Mouse (Mus musculus): ENCODE data around the gene Mrpl20. TPM values are rescaled to one million over a fixed set of nuclear protein-coding genes. Genes with fewer than 3 reads are reported as not detected.

The Mrpl20 gene
- total RNA-seq, 4 experiments from 2014 or later = 102 to 144 (median 126) TPM

DNA sequence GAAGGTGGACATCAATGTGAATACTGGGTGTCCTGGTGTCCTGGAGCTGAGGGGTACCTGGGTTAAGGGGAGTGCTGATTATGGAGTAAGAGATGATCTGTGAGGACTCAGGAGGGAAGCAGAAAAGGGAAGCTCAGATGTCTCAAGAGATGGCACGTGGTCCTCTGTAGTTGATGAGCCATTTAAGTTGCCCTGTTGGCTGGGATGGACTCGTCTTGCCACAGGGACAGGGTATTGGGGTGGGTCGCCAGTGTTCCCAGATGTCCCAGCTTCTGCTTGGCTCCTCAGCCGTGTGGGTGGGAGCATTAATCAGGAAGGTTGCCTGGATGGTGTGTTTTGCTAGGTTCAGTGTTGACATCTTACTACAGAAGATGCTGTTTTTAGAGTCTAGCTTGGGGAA is 30.6 kb downstream of the Mrpl20 start:
- DNase-seq = no peak

DNA sequence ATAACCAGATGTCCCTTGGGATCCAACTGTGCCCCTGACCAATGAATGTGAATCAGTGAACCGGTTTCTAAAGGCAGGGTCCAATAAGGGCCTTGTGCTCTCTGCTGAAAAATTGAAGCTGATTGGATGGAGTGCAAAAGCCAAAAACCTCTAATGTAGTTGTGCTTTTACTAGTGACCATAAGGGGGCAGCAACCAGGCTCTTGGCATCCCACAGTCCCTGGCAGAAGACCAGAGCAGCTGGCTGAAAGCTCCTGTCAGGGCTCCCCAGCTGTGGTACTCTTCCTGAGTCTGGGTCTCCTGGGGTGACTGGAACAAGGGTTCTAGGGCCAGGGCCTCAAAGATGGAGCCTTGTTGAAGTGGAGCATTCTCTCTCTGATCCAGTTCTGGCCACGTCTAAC is 31.2 kb downstream of the Mrpl20 start:
- peak; percentile 72 for DNase-seq

DNA sequence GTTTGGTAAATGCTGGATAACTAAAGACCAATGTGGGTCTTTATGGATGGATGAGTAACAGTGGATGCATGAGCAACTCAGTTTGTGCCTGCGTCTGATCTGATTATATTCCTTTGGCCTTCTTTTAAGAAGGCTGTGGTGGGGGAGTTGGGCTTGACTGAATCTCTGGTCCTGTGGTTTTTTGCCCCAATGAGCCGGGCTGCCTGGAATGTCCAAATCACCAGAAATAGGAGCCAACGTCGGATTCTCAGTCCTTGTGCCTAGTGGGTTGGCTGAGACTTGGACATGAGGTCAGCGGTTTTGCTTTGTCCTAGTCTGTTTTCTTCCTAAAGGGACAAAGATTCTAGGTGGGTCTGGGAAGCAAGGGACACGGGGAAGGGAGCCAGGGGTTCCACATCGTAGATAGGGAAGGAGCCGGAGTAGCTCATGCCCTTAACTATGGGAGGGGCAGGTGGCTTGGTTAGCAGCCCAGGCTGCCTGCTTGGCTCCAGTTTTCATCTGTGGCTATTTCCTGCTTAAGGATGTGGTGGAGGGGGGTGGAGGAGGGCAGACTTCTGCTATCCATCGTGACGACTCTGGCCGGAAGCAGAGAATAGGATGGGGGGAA is 34.8 kb downstream of the Mrpl20 start:
- DNase-seq = no peak

DNA sequence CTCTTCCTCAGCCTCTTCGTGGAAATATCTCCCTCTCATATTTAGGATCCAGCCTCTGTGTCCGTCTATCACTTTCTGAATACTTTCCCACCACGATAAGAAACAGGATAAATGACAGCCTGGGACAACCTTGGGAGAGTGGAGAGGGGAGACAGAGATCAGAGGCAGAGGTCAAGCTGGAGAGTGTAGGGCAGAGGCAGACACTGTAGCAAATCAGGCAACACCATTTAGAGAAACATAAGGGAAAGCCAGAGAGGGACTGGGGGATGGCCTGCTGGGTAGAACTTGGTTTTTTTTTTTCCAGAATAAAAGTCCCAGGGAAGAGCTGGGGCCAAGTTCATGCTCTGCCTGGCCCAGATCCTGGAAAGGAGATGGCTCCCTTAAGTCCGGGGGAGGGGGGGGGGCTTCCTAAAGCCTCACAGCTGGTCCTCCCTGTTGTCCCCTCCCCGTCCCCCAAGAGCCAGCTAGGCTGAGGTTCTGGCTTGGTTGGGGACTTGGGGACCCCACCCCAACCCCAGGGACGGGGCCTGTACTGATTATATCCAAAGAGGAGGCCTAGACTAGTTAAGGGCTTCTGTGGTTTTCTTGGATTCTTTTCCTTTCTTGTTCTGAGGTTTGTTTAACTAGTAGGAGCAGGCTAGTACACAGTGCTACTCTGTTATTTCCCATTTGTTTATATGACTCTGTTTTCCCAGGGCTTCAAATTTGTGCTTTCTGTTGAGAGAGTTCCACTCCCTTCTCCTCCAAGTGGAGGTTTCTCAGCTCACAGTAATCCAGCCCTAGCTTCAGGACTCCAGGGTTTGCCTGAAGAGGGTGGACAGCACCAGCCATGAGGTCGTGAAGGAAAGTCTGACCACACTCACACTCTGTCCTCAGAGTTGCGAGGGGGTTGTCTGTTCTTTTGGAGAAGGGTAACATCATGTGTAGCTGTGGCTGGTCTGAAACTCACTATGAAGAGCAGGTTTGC is 35.8 kb downstream of the Mrpl20 start:
- no peak for DNase-seq

DNA sequence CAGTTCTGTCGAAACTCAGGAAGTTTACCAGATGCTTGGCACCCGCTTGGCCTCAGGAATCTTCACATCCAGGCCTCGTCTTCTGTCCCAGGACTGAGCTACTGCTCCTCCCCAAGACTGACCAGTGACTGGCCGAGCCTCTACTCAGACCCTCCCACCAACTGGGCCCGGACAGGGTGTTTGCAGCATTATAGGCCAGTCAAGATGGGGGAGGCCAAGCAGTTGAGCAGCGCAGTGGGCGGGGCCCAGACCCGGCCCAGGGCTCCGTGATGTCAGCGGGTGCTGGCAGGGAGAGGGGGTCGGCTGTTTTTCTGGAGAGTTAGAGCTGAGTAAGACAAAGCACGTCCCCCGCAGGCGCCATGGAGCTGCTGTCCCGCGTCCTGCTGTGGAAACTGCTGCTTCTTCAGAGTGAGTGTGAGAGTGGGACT is 36.8 kb downstream of the Mrpl20 start, which contains the start of gene Mxra8:
Gene Mxra8 (plus strand): TSS at position 198 of the 428 bp plus-strand sequence.
- DNase-seq = peak; percentile 79

DNA sequence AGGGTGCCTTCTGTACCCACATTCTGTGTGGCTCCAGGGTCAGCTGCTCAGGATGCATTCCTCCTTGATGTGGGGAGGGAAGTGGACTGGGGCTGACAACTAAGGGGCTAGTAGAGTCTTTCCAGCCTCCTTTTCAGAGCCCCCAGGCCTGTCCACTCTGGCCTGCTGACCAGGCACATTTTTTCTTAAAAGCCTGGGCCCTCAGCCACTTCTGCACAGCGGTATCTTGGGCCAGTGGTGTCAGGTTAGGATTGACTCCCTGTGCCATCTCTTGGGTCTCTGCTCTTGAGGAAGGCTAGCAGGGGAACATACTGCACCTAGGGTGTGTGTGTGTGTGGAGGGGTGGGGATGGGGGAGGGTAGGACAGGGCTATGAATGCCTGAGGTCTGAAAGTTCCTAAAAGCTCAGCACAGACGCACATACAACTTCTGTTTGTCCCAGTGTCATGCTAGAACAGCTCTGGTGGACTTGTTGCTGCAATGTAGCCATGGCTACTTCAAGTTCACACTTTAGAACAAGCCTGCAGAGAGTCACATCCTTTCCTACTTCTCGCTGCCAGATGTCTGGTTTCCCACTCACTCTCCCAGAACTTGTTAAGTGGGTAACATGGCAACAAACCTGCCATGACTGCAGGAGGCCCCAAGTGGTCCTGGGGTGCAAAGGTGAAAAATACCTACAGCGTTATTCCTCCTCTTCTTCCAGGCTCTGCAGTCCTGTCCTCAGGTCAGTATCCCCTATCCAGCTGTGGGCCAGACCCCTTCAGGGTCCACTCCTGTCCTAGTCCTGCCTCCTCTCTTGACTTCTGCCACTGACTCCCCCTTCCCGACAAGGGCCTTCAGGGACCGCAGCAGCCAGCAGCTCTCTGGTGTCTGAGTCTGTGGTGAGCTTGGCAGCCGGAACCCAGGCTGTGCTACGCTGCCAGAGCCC is 37.7 kb downstream of the Mrpl20 start:
- no peak for DNase-seq

DNA sequence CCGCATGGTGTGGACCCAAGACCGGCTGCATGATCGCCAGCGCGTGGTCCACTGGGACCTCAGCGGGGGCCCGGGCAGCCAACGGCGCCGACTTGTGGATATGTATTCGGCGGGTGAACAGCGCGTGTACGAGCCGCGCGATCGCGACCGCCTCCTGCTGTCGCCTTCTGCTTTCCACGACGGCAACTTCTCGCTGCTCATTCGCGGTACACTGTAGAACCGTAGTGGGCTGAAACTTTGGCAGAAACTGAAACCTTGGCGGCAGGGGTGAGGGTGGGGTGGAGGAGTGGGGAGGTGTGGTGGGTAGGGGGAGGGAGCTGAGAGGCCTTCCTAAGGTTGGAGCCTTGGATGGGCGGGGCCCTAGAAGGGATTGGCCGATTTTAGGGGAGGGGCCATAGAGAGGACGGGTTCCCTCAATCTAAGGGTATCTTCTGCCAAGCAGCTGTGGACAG is 38.4 kb downstream of the Mrpl20 start:
- DNase-seq = peak; percentile 55

DNA sequence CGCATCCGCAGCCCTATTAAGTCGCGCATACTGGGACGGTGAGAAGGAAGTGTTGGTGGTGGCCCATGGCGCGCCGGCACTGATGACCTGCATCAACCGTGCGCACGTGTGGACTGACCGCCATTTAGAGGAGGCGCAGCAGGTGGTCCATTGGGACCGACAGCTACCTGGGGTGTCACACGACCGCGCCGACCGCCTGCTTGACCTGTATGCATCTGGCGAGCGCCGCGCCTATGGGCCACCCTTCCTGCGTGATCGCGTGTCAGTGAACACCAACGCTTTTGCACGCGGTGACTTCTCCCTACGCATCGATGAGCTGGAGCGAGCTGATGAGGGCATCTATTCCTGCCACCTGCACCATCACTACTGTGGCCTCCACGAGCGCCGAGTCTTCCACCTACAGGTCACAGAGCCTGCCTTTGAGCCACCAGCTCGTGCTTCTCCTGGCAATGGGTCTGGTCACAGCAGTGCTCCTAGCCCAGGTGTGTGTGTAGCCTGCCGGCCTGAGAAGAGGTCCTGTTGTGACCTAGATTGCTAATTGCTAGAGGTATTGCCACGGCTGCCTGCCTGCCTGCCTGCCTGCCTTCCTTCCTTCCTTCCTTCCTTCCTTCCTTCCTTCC is 39.1 kb downstream of the Mrpl20 start:
- no peak for DNase-seq

DNA sequence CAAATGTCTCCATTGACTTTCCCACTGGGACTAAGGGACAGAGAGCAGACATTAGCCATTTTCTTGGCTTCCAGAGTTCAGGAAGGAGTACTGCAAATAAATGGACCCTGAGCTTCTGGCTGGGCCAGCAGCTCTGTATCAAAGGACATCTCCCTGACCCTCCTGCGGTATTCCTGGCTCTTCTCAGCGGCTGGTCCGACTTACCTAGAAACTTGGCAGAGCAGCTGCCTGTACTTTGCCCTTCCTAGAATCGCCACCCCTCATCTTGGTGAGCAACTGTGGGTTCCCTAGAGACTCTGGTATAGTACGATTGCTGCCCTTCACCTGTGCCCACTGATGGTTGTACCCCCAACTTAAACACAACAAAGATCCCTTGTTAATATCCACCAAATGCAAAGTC is 40.6 kb downstream of the Mrpl20 start:
- DNase-seq = no peak

DNA sequence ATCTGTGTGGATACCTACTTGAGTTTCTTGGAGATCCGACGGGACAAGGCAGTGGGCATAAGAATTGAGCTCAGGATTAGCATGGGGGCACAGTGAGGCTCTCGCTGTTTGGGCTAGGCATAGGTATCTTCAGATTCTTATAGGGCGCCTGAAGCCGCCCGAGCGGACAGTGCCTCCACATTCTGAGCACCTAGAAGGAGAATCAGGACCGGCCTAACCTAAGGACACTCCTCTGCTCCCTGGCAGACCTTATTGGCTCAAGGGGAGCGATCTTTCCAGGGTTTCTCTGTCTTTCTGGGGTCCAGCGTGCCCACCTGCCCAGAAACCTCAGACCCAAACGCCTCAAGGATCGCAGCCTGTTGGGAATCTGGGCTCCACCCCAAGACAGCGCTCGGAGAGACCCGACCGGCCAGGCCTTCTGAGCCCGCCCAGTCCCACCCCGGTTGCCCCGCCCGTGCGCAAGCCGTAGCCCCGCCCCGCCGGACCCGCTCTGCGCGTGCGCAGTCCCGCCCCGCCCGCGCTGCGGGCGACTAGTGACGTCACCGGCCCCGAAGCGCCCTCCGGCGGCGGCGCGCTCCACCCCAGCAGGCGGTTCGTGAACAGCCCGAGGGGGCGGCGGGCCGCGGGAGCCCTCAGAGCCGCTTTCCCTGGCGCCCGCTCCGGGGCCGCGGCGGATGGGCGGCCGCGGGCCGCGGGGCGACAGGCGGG is 44.3 kb downstream of the Mrpl20 start, which contains the start of gene Dvl1:
Gene Dvl1 (plus strand): TSS at position 532 of the 708 bp plus-strand sequence.
- peak; percentile 88 for DNase-seq

DNA sequence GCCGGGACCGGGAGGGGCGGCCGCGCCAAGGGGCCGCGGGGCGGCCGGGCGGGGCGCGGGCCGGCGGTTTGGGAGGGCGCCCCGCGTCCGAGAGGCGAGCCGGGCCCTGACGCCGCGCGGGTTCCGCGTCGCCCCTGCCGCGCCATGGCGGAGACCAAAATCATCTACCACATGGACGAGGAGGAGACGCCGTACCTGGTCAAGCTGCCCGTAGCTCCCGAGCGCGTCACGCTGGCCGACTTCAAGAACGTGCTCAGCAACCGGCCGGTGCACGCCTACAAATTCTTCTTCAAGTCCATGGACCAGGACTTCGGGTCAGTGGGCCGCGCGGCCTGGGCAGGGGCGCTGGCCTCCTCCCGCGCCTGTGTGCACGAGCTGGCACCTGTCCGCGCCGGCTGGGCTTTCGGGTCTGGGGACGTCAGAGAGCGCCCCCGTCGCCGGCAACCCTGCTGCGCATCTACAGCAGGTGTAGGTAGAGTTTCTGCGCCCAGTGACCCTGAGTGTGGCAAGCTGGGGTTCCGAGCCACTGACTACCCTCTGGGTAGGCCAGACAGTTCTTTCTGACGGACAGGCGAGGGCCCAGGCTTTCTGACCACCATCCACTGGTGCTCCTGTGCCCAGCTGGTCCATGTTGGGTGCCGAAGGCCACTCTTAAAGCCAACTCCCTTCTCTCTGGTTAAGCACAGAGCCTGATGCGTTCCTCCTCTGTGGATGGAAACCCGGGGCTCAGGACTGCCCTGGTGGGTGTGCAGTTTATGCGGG is 45.1 kb downstream of the Mrpl20 start:
- DNase-seq = no peak

DNA sequence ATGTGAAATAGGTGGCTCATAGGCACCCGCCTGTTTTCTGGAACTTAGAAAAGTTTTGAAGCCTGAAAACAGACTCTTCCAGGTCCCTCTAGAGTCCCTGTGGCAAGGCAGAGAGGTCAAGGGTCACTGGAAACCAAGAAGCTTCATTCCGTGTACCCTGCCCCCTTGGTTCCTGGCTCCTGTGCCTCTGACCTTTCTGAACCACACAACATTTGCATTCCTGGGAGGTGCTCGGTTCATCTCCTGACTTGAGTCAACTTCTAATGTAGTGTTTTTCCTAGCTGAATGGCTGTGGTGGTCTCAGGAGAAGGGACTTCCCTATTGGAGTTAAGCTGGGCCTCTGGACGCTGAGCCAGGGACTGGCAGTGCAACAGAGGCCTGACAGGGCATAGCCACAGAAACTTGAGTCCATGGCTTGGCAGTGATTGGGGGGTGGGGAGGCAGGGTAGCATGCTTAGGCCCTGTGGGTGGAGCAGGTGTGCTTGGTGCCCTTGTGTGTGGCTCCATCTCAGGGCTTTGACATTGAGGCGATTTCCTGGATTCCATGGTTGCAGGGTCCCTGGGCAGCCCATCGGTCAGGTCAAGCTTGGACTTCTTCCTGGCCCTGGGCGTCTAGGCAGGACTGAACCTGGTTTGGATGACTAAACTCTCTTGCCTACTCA is 45.9 kb downstream of the Mrpl20 start:
- no peak for DNase-seq

DNA sequence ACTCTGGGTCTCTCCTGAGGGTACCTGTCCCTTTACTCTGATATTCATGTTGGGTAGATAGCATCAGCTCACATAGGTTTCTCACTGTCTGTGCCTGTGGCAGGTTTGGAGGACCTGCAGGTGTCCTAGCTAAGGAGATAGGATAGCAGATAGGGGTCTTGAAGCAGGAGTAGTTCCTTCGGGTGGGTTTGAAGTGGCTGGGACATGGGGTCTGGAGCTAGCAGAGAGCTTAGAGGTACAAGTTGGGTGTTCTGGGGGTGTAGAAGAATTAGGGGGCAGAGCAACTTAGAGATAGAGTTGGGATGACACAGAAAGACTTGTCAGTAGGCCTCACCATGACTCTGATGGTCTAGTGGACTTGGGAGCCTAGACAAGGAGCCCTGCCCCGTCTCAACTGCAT is 46.7 kb downstream of the Mrpl20 start:
- DNase-seq = no peak

DNA sequence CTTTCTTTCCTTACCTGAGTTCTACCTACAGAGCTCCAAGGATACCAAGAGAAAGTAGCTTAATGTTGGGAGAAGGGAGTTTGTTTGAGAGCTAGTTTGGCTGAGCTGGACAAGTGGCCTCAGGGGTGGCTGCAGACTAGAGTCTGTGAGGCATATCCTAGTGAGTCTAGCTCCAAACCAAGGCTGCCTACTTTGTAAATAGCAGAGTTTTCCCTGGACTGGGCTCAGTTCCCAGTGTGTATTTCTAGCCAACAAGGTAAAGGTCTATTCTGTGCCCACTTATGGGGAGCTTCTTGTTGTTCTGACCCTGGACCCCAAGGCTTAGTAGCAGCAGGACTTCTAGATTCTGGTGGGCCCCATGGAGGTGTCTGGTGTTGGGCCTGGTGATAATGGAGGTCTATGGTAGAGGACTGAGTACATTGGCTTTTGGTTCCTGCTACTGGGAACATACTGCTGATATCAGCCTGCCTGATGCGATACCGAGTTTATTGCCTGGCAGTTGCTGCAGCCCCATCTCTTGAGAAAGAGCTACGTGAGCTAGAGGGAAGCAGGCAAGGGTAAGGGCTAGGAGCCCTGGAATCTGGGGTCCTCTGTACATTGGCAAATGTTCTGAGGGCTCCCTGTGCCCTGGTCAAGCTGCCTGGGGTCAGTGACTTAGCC is 47.2 kb downstream of the Mrpl20 start:
- DNase-seq = no peak

DNA sequence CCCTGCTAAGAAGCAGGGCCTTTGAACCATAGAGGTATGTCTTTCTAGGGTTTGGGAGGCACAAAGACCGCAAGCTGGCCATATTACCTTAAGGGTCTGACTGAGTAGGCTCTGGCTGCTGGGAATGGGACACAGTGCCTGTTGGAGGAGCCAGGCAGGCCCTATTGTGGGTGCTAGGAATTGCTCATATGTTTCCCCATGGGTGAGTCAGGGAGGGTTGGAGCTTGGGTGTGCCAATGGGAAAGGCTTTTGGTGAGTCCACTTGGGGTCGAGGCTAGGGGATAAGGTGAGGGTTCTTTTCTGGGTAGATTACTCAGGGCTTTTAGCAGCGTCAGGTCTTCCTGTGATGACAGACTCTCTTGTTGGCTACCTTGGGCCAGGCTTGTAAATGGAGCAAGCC is 48.7 kb downstream of the Mrpl20 start:
- DNase-seq = peak; percentile 68

DNA sequence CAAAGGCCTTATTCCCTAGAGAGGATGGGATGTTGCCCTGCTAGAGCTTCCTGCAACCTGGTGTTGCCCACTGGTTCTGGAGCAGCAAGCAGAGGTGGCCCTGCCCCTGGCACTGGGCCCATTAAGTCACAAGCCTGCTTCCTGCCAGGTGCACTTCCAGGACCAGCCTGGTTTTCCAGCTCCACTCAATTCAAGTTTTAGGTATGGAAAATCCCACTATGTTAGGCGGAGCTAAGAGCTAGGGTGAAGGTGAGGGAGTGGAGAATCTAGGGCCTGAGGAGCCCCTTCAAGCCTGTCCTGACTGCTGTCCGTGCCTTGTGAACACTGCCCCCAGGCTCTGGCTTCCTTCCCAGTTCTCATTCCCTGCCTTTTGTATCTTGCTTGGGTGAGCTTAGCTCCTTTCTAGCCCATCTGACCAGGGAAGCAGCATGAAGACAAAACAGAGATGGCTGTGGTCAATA is 49.3 kb downstream of the Mrpl20 start:
- DNase-seq = no peak

DNA sequence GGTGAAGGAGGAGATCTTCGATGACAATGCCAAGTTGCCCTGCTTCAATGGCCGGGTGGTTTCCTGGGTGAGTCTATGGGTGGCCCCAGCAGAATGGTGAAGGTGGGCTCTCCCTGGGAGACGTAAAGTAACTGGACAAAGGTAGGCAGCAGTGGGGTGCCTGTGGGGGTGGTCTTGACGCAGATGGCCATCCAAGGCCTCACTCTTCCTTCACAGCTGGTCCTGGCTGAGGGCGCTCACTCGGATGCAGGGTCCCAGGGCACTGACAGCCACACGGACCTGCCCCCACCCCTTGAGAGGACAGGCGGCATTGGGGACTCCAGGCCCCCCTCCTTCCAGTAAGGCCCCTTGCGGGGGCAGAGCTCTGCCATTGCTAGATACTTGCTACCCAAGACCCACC is 50.7 kb downstream of the Mrpl20 start:
- no peak for DNase-seq

DNA sequence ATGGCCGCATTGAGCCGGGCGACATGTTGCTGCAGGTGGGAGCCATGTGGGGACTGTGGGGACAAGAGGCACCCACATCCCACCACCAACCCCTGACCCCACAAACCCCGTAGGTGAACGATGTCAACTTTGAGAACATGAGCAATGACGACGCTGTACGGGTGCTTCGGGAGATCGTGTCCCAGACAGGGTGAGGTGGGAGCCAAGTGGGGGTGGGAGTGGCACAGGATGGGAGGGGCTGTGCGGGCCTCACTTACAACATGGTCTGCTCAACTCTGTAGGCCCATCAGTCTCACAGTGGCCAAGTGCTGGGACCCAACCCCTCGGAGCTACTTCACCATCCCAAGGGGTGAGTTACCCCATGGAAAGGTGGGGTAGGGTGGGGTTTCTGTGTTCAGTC is 52.3 kb downstream of the Mrpl20 start:
- DNase-seq = no peak

DNA sequence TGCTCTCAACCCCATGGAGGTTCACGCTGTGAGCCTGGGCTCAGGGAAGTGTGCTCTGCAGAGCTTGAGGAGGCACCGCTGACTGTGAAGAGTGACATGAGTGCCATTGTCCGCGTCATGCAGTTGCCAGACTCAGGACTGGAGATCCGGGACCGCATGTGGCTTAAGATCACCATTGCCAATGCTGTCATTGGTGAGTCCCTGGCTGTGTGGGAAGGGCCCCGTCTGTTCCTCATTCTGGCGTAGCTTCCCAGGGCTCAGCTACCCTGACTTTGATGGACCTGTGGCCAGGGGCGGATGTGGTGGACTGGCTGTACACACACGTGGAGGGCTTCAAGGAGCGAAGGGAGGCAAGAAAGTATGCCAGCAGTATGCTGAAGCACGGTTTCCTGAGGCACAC is 53.4 kb downstream of the Mrpl20 start:
- DNase-seq = no peak
